Mouse (Mus musculus) liver, embryonic 14.5 days (tissue): Measurements from ENCODE around the gene She. TPM values are rescaled to one million over a fixed set of nuclear protein-coding genes. Genes with fewer than 3 reads are reported as not detected.

ENCODE experiments used
- ATAC-seq: fragments of 200-750 bp; cut with Nextera tagmentation; 2 replicates; pipeline ENCODE4 v1.8.0; 2017; ENCODE audit warnings: moderate number of reproducible peaks, mild to moderate bottlenecking, moderate library complexity; ENCODE audit not compliant: insufficient read depth
- DNase-seq, 3 experiments: peaks; one replicate each; pipeline ENCODE4 v3.0.0-alpha.2; 2012 to 2013; ENCODE audit warnings: low read depth in 3 of 3, low spot score in 3 of 3
- H3K27ac ChIP-seq: fragments of 300-500 bp; sonication (generic); 2 replicates; pipeline ENCODE4 v1.5.1; 2014; ENCODE audit warnings: moderate library complexity, mild to moderate bottlenecking, control low read depth, inconsistent platforms
- H3K27me3 ChIP-seq: fragments of 300-500 bp; sonication (generic); 2 replicates; pipeline ENCODE4 v1.6.1; 2014; ENCODE audit warnings: mild to moderate bottlenecking, low read length, moderate library complexity; ENCODE audit not compliant: control insufficient read depth, insufficient read depth
- H3K36me3 ChIP-seq: fragments of 300-500 bp; sonication (generic); replicated peaks from 2 replicates; pipeline ENCODE4 v1.6.1; 2014; ENCODE audit warnings: low read depth; ENCODE audit not compliant: control insufficient read depth, insufficient read depth
- H3K4me1 ChIP-seq, 2 experiments: fragments of 200-500 bp in 1 of 2; fragments of 300-500 bp in 1 of 2; sonication (generic) in 1 of 2; replicated peaks; 2 replicates each; pipeline ENCODE4 v1.6.1; 2012 to 2014; ENCODE audit warnings: antibody characterized with exemption in 1 of 2, inconsistent platforms in 1 of 2, low read length in 1 of 2; ENCODE audit not compliant: control insufficient read depth in 2 of 2, insufficient read depth in 2 of 2
- H3K4me2 ChIP-seq: fragments of 300-500 bp; sonication (generic); 2 replicates; pipeline ENCODE4 v1.6.1; 2014; ENCODE audit warnings: low read depth, mild to moderate bottlenecking, control low read depth, moderate library complexity
- H3K4me3 ChIP-seq, 2 experiments: fragments of 200-500 bp in 1 of 2; fragments of 300-500 bp in 1 of 2; sonication (generic) in 1 of 2; 2 replicates each; pipeline ENCODE4 v1.5.1; 2012 to 2014; ENCODE audit warnings: low read depth in 2 of 2, low read length in 2 of 2, mild to moderate bottlenecking in 2 of 2, control low read depth in 1 of 2, inconsistent platforms in 1 of 2, moderate library complexity in 1 of 2; ENCODE audit not compliant: insufficient read depth in 1 of 2
- H3K9ac ChIP-seq: fragments of 300-500 bp; sonication (generic); replicated peaks from 2 replicates; pipeline ENCODE4 v1.6.1; 2014; ENCODE audit warnings: mild to moderate bottlenecking, control low read depth, moderate library complexity
- H3K9me3 ChIP-seq: fragments of 300-500 bp; sonication (generic); 2 replicates; pipeline ENCODE4 v1.6.1; 2016; ENCODE audit warnings: low read length, mixed read lengths; ENCODE audit not compliant: control insufficient read depth
- CTCF ChIP-seq: IDR thresholded peaks from 2 replicates; pipeline ENCODE4 v1.5.1; 2016; ENCODE audit warnings: antibody characterized with exemption, low read depth, control low read depth
- EP300 ChIP-seq: IDR thresholded peaks from 2 replicates; pipeline ENCODE4 v1.6.1; 2016; ENCODE audit warnings: antibody characterized with exemption, low read depth
- WGBS: fragments of 180-500 bp; shearing (Covaris S2); extraction: QIAGEN DNeasy Blood & Tissue Kit; methylation state at CpG from one replicate; pipeline ENCODE4 v1.1.7; 2014; ENCODE audit not compliant: insufficient replicate concordance; 5-methylcytosine and 5-hydroxymethylcytosine counted together
- polyA plus RNA-seq, 2 experiments: library from polyadenylated mRNA; depleted of rRNA in 1 of 2; stranded (reverse) in 1 of 2; unstranded in 1 of 2; fragments of >200 nt; fragmentation: Nextera tagmentation in 1 of 2; extraction: Ambion mirVana in 1 of 2; gene quantifications; 2 replicates each; pipeline versions ENCODE4 v1.2.1 to v1.2.3; 2012 to 2014

She gene
- polyA plus RNA-seq, 2 experiments = 0.55 to 0.81 TPM

DNA sequence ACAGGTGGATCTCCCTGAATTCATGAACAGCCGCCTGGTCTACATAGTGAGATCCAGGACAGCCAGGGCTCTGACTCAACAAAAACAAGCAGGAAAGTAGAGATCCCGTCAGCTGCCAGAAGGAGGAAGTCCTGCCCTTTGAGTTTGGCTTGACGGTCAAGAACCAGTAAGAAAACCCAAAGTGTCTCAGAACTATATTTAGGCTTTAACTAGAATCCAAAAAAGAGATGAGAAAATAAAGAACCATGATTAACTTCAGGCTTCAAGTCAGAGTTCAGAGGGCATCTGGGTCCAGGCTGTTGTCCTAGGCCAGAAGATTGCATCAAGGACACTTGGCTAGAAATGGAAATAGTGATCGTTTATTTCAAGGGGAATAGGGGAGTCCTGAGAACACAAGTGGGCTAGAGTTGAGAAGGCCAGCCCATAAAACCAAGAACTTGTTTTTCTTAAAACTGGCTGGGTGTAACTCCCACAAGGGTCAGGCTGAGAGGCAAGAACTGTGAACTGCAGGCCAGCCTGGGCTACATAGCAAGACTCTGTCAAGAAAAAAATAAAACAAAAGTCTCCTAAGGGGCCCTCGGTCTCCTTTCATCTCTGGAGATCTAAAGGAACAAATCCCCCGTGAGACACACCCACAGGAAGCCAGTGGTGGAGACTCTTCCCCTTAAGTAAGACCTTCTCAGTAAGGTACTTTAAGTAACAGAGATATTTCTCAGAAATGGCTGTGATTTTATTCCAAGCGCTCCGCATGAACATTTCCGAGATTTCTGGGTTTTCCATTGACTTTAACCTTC lies 32.7 kb downstream of the She start:
- Histone ChIP-seq H3K36me3 (no peaks in the 10 kb centered on the region), H3K4me3 (no peak overlapping the region), H3K27ac (no peak overlapping the region), H3K27me3 (no peaks in the 10 kb centered on the region), H3K9ac (no peak overlapping the region), H3K4me2 (no peak overlapping the region), H3K9me3 (no peaks in the 10 kb centered on the region), H3K4me1 (peaks cover 0 to 3% of the 10 kb centered on the region in 2 experiments; a peak in 3 of 4 replicates)
- ATAC-seq = no peak
- DNase-seq = no peak
- 42% methylated on average over 9 of the region's 9 CpGs for WGBS
- TF ChIP-seq CTCF = 0 out of 2 replicates have a peak, but pooled peaks have one; percentile 17
- TF ChIP-seq EP300 = no peak

DNA sequence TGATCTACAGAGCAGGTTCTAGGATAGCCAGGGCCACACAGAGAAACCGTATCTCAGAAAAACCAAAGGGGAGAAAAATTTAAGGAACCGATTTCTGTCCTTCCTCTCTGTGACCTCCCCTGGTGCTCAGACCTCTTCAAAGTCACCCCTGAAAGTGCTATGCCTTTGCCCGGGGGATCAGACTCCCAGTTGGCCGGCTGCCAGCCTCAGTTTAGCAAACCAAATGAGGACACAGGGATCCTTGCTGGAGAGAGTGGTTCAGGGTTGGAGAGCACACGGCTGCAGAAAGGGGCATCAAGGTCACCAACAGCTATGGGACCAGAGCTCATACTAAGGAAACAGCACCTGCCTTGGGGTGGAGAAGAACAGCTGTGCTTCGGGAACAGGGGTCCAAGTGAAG lies 33.9 kb downstream of the She start:
- Histone ChIP-seq H3K36me3 (no peaks in the 10 kb centered on the region), H3K4me1 (peaks cover 5 to 11% of the 10 kb centered on the region in 2 experiments), H3K4me2 (no peak overlapping the region), H3K27ac (no peak overlapping the region), H3K27me3 (no peaks in the 10 kb centered on the region), H3K9me3 (no peaks in the 10 kb centered on the region), H3K4me3 (no peak overlapping the region), H3K9ac (no peak overlapping the region)
- 48% methylated on average over 6 of the region's 6 CpGs for WGBS
- no peak for ATAC-seq
- no peak for DNase-seq
- TF ChIP-seq EP300 (no peak), CTCF (no peak)

DNA sequence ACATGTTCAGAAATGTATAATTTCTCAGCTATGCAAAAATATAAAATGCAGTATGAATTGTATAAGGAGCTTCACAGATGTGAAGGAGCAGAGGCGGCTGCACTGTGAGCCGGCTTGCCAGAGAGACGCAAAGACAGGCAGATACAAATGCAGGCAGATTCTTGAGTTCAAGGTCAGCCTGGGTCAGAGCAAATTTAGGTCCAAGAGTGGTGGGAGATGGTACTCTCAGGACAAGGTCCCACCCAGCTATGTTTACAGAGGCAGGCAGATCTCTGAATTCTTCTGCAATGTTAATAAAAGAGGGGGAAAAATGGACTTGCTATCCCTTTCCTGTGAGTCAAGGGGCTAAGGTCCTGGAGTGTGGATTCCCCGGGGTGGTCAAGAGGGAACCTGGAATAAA lies 34.6 kb downstream of the She start:
- Histone ChIP-seq H3K27me3 (no peaks in the 10 kb centered on the region), H3K36me3 (no peaks in the 10 kb centered on the region), H3K4me3 (no peak overlapping the region), H3K4me1 (peaks cover 12 to 19% of the 10 kb centered on the region in 2 experiments), H3K9ac (no peak overlapping the region), H3K4me2 (no peak overlapping the region), H3K27ac (no peak overlapping the region), H3K9me3 (no peaks in the 10 kb centered on the region)
- TF ChIP-seq CTCF = no peak
- no peak for TF ChIP-seq EP300
- no peak for ATAC-seq
- WGBS = 77% methylated on average over 4 of the region's 4 CpGs
- DNase-seq = no peak

DNA sequence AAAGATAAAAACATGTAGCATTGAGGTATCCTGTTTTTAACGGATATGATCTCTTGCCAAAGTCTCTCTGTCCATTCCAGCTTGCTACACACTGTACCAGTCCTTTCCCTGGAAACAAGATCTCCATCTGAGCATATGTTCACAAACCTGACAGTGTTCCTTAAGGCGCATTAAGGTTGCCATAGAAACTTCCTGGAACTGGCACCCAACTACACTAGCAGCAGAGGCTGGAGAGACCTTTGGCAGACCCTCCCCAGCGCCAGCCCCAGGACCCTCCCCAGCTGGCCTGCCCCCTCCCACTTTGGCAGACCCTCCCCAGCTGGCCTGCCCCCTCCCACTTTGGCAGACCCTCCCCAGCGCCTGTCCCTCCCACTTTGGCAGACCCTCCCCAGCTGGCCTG lies 36.5 kb downstream of the She start:
- Histone ChIP-seq H3K4me1 (peaks cover 29 to 37% of the 10 kb centered on the region in 2 experiments), H3K9me3 (no peaks in the 10 kb centered on the region), H3K36me3 (no peaks in the 10 kb centered on the region; the same call in 1 of the 2 replicates), H3K27ac (no peak overlapping the region), H3K4me3 (no peak overlapping the region), H3K9ac (no peak overlapping the region), H3K27me3 (no peaks in the 10 kb centered on the region), H3K4me2 (no peak overlapping the region)
- DNase-seq (no peak), ATAC-seq (no peak)
- TF ChIP-seq CTCF (no peak), EP300 (no peak)
- 75% methylated on average over 3 of the region's 4 CpGs for WGBS

DNA sequence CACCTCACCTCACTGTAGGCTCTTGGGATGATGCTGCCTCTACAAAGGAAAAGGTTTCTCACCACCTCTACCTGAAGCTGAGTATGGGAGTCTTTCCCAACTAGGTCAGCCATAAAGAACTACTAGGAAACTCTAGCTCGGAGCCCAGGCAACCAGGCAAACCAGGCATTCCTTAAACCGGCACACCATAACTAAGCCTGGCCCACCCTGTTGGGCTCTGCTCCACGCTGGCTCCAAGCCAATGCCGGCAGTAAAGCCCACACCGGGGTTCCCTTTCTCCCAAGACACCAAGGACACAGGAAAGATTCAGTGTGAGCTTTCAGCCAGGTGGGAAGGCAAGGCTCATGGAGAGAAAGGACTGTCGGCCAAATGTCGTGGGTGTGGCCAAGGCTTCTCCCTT lies 37.2 kb downstream of the She start:
- H3K4me1 ChIP-seq = peaks cover 32 to 41% of the 10 kb centered on the region in 2 experiments
- no peak overlapping the region for H3K4me3 ChIP-seq
- 50% methylated on average over 7 of the region's 7 CpGs for WGBS
- TF ChIP-seq CTCF = no peak
- ATAC-seq = no peak
- H3K36me3 ChIP-seq = no peaks in the 10 kb centered on the region; the same call in 1 of the 2 replicates
- H3K4me2 ChIP-seq = no peak overlapping the region
- no peak overlapping the region for H3K9ac ChIP-seq
- no peaks in the 10 kb centered on the region for H3K27me3 ChIP-seq
- no peak overlapping the region for H3K27ac ChIP-seq
- DNase-seq = no peak
- peaks cover 2% of the 10 kb centered on the region; the same call in 1 of the 2 replicates for H3K9me3 ChIP-seq
